Mouse (Mus musculus): Measurements from ENCODE around the gene Igfbp6.

DNA sequence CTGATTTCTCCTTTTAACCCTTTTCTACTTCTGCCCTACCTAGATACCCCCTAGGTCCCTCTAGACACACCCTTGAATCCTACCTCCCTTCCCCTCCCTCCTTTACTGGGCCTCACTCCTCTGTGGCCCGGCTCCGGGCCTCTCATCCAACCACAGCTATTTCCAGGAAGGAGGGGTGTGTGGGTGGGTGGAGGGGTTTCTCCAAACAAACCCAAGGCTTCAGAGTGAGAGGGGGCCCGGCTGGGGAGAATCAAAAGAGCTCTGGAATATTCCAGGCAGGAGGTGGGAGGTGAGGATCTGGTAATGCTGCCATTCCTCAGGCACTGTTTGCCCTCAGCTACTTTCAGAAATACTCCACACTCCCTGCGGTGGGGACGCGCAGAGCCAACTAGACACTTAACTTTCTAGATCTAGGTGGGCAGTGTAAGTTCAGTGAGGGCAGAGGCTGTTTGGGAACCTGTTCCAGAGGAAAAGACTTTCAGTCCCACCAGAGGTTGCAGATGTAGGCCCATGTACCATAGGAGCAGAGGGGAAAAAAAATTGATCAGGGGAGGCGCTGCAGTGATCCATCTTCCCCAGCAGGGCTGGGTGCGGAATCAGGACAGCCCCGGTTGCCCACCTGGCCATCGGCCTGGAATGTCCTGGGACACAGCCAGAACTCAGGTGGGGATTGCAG is 43.0 kb upstream of the Igfbp6 start:
- TF ChIP-seq GATA1 (IDR thresholded peaks at IDR 0.05; ENCODE audit: borderline replicate concordance, low read length): no peak
- TF ChIP-seq FLI1 (IDR thresholded peaks at IDR 0.05; ENCODE audit: low read length): no peak

Data from megakaryocyte, embryonic 14.5 days (primary cell).